Mouse (Mus musculus): Measurements from ENCODE around the gene Kcp.
A peak's percentile ranks its signal among the peaks of the same experiment; 100 is the strongest.

Gene Kcp

DNA sequence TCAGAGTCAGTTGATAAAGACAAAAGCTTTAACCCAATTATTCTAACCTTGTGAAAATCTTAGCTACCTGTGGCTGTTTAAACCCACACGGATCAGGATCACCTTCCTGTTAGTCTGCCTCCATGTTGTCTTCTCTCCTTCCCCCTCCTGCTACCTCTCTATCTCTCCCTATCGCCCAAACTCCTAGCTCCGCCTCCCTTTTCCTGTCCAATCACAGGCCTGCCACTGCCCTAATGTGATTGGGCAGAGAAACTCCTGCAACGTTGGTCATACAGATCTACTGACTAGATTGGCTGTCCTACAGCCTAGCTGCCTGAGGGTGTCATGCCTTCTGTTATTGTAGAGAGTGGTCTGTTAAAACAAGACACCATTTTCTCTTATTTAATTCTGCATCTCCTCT lies 57.9 kb downstream of the Kcp start:
- no peak for DNase-seq

DNA sequence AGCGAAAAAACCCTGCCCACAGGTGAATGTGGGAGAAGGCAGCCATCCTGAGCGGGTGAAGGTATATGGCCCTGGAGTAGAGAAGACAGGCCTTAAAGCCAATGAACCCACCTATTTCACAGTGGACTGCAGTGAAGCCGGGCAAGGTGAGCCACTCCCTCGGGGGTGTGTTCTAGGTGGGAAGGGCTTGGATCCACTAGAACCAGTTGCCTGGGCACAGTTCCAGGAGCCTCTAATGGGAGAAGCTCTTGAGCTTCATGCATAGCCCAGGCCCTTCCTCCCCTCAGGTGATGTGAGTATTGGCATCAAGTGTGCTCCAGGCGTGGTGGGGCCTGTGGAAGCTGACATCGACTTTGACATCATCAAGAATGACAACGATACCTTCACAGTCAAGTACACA lies 62.4 kb downstream of the Kcp start:
- DNase-seq: no peak

DNA sequence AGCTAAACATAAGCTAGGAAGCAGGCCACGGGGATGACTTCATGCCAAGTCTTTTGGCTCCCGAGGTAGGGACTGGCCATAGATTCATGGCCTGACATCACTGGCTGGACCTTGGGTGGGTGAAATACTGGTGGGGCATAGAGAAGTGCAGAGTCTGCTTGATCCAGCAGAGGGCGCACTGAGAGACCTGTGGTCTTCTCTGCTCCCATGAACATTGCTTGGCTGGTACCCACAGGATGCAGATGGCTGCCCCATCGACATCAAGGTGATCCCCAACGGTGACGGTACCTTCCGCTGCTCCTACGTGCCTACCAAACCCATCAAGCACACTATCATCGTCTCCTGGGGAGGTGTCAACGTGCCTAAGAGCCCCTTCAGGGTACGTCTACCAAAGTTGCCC lies 63.0 kb downstream of the Kcp start:
- peak; percentile 71 for DNase-seq

DNA sequence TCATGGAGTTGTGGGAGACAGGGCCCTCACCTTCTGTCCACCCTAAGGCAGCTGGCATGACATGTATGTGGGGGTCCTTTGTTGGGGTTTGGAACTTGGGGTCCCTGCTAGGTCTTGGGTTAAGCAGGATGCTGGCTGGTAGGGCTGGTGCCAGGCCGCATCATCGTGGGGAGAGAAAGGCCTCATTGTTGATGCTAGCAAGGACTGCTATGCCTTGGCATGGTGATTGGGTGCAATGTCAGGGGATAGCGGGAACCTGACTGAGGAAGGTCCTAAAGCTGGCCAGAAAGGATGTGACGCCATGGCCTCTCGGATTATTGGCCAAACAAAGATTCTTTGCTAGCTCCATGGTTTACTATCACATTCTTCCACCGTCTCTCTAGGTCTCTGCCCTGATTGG lies 68.0 kb downstream of the Kcp start:
- no peak for DNase-seq

DNA sequence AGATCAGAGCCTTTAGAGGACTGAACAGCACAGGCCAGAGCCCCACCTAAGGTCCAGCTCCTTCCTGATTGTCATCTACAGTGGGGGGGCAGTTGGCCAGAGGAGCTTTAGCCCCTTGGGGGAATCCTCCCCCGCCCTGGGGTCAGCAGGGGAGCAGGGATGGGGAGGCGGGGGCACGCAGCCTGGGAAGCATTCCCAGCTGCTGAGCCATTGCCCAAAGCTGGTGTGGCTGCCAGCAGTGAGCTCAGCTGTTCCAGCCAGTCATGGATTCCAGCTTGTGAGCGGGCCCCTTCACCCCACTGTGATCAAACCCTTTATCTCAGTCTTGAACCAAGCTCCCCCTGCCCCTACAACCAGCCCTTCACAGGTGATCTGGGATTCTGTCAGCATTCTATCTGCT lies 68.5 kb downstream of the Kcp start:
- no peak for DNase-seq

DNA sequence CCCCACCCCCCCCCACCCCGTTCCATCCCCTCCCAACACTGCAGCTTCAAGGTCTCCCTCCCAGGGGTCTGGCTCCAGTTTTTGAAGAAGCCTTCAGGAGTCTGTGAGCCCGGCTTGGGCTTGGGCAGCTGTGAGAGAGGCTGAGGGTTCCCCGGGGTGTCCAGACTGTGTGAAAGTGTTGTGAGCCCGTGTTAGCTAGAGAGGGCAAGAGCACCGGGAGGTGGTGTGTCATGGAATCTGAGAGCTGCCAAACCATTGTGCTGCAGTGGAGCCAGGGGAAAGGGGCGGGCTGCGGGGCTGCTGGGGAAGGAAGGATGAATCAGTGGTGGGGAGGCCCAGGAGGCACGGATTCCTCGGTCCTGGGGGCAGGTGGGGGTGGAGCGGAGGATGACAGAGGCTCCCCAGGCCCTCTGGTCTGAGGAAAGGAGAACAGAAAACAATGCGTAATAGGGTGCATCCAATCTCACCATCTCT lies 71.3 kb downstream of the Kcp start:
- DNase-seq: no peak

DNA sequence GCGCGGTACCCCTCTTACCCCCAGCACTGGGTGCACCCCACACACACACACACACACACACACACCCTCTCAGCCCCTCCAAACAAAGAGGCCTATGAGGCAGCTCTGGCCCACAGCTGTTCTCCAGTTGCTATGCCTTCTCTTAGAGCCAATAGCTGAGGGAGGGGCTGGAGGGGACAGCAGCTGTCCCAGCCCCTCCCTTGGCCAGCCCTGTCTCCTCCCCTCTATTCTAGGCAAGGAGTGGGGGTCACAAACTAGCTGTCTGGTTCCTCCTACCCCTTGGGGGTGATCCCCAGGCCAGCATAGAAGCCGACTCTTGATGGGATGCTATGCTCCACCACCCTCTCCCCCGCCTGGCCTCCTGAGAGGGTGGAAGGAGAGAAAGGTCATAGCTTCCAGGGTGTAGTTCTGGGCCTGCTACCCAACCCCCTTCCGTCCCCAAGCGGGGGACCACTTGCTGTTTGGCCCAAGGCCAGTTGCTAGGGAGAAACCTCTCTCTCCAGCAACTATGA lies 71.8 kb downstream of the Kcp start:
- DNase-seq: no peak

DNA sequence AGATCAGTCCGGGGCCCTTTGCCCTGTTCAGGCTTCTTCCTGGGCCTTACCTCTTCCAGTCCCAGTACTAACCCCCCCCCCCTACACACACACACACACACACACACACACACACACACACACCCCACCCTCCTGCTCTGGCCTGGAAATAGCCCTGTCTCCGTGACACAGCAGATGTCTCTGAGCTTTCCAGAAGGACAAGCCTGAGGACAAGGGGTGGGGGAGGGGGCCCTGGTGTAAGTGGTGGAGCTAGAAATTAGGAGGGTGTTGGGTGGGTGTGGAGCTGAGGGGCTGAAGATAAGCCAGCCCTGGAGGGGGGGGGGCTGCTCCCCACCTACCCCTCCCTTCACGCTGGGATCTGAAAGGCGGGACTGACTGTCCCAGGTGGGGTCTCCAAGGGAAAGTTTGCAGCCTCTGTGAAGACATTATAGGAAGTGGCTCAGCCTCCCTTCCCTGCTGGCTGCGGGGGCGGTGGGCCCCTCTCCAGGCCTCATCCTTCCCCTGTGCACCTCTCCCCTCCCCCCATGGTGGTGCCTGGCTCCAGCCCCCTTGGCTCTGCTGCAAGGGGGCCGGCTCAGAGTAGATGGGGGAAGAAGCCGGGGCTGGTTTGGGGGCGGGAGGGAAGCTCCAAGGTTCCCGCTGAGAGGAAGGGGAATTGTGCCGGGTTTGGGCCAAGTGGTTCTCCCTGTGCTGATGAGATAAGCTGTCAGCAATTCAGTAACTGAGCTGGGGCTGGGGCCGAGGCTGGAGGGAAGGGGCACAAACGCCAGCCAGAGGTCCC lies 72.7 kb downstream of the Kcp start:
- DNase-seq: no peak

DNA sequence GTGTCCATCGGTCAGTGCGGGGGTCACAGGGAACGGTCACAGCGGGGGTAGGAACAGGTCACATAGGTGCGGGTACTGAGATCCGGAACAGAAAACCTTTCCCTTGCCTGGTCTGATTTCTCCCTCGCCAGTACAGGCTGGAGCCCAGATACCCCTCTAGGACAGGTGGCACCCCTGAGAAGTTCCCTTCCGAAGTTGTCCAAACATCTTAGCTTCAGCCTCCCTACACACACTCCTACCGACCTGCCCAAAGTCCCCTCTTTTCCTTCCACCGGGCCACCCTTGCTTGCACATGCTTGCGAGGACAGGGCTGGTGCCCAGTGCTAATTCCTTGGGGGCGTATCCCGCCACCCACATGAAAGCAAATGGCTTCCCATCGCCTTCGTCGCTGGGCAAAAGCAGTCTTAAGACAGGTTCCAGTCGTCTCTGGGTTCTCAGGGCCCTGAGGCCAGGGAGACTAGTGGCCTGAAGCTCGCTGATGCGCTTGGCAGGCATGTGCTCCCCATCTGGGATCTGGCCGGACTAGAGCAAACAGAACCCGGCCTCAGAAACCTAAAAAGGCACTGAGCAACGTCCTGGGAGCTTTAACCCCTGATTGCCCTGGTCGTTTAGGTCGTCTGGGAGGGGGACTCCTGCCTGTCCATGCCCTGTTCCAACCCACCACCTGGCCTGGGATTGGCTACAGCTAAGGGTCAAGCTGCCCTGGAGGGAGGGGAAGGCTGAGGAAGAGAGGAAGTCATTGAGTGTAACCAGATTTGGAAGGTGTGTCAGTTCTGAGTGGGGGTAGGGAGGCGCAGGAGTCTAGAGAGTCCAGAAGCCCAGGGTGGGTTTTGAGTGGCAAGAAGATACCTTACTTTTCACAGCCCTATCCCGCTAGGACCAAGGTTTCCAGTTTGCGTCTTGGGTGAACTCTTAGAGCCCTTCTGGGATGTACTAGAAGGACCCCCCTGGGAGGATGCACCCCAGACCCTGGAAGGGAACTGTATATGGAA lies 73.7 kb downstream of the Kcp start:
- DNase-seq: no peak

DNA sequence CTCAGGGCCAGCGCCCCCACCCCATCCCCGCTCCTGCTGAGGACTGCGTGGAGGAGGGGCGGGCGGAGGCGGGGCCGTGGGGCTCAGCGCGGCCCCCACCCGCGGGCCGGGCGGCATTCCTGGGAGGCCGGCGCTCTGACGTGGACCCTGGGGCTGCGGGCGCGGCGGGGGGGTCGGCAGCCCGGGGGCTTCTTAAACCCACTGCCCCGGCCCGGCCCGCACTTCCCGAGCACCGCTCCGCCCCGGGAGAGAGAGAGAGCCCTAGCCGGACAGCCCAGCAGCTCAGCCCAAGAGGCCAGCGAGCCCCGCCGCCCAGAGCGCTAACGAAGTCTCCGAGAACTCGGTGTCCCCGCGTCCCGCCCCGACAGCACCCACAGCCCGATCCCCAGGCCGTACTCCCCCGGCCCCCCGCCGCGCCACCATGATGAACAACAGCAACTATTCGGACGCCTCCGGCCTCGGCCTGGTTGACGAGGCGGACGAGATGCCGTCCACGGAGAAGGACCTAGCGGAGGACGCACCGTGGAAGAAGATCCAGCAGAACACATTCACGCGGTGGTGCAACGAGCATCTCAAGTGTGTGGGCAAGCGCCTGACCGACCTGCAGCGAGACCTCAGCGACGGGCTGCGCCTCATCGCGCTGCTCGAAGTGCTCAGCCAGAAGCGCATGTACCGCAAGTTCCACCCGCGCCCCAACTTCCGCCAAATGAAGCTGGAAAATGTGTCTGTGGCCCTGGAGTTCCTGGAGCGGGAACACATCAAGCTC lies 74.5 kb downstream of the Kcp start, which contains the start of gene Flnc:
Gene Flnc, plus strand, starts transcription at position 219 of the 766 bp plus-strand sequence.
- DNase-seq: no peak

DNA sequence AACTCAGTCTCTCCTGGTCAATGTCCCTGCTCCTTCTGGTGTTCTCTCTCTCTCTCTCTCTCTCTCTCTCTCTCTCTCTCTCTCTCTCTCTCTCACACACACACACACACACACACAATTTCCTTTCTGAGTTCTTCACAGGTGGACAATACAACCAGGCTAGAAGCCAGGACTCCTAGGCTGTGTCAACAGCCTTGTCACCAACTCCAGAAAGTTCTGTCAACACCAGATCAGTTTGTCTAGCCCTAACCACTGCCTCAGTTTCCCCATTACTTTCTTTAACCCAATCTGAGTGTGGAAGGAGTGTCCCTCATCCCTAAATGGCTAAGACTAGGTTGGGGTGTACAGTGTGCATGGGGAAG lies 75.1 kb downstream of the Kcp start:
- DNase-seq: no peak

DNA sequence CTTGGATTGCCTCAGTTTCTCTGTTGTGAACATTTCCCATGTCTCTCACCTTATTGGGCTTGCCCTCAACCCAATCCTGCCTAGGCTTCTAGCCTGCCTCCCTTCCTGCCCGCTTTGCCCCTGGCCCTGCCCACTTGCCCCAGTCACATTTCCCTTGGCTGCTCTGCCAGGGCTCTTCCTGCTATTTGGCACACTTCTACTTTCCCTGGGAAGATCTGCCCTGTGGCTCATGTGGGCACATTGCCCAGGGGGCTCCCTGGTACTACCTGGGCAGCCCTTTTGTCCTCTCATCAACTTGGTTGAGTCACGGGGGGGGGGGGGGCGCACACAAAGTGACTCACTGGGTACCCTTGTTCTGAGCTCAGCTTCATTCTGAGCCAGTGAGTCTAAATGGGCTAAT lies 75.6 kb downstream of the Kcp start:
- DNase-seq: no peak

DNA sequence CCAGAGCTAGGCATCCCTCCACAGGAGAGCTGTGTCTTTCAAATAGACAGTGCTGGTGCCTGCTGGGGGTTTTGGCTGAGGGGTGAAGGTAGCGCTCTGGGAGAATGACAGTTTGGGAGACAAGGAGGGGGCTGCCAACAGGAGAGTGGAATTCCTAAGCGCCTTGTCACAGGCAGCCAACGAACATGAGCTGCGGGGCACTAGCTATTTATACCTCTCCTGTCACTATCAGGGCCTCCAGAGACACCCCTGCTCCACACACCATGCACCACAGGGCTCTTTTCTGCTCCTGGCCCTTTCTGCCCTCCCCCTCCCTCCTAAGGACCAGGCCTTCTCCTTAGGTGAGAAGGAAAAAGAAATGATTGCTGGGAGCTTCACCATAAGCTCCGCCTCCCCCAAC lies 76.3 kb downstream of the Kcp start:
- no peak for DNase-seq

DNA sequence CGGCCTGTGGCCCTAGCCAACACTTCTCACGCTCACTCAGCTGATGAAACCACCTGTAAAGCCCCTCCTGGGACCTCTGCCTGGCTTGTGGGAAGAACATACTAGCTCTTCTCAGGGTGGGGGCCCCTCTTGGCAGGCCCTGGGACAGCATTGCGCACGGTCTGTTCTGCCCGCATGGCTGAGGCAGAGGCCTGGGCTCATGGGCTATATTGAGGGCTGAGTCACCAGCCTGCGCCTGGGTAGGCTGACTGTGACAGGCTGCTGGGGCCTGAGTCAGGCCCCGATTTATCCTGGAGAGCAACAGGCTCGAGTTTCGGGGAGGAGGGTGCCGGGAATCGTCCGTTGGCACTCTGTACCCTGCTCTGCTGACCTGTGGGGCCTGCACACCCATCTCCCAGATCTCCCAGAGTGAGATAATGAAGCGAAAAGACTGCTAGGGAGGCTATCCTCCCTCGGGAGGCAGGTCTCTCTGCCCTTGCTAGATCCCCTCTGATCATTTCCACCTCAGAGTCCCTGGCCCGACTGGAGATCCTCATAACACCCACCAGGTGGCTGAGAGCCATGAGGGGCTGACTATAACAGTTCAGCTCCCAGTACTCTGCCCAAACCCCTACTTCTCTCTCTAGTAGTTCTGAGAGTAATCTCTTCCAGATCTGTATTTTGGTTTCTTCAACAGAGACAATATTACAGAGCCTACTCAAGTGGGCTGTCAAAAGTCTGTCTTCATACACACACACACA lies 76.9 kb downstream of the Kcp start:
- no peak for DNase-seq

DNA sequence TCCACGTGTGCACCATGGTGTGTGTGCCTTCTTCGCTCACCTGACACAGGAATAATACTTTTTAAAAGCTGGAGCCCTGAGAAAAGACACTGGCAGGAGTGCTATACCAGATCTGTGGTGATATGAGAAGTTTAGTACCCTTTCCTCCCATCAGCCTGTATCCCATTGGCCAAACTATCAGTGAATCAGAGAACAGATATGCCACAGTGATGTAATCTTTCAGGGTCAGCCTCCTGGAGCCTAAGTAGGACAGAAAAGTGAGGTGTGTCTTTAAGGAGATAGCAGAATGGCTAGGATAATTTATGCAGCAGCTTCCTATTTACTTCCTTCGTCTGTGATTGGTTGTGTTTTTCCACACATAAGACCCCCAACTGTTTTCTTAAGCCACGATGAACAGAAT lies 79.6 kb downstream of the Kcp start:
- no peak for DNase-seq

DNA sequence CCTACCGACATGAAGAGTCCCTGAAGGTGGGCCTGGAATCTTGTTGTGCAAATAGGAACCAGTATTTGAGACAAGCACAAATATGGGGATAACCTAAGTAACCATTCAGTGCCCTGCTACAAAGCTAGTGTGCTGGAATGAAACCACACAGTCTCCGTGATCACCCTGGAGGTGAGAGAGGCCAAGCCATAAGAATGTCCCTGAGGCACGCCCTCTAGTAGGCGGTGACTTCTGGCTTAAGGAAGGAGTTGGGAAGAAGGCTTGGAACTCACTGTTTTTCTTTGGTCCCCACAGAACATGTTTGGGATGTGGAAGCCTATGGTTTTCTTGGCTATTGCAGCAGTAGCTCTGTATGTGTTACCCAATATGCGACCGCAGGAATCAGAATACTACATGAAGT lies 81.4 kb downstream of the Kcp start:
- DNase-seq: no peak

DNA sequence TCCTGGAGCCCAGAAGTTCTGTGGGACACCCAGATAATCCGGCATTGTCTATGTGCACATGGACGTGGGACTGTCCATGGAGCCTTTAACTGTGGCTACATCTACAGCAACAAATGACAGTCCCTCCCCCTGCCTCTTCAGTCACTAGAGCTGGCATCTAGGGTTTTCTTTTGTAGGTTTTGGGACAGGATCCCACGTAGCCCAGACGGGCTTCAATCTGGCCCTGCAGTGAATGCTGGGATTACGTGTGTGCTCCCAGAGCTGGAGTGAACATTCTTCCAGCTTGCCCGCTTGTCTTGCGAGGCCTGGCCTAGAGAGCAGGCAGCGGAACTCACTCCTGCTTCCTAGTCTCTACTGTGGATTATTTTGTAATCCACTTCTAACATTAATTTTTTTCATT lies 82.6 kb downstream of the Kcp start:
- DNase-seq: no peak

Data from thymus, postnatal 4 days (tissue).